Mouse (Mus musculus) heart, embryonic 12.5 days (tissue): Measurements from ENCODE around the gene Igsf21. TPM values are rescaled to one million over a fixed set of nuclear protein-coding genes. Genes with fewer than 3 reads are reported as not detected.

Source experiments
- ATAC-seq: fragments of 200-750 bp; cut with Nextera tagmentation; 2 replicates; pipeline ENCODE4 v1.8.0; 2017; ENCODE audit warnings: moderate TSS enrichment, moderate library complexity; ENCODE audit not compliant: insufficient number of reproducible peaks, low FRiP score
- H3K27ac ChIP-seq: fragments of 300-500 bp; sonication (generic); 2 replicates; pipeline ENCODE4 v1.5.1; 2016; ENCODE audit warnings: mild to moderate bottlenecking, moderate library complexity; ENCODE audit not compliant: poor library complexity, severe bottlenecking
- H3K27me3 ChIP-seq: fragments of 300-500 bp; sonication (generic); replicated peaks from 2 replicates; pipeline ENCODE4 v1.6.1; 2016; ENCODE audit warnings: mild to moderate bottlenecking, moderate library complexity
- H3K36me3 ChIP-seq: fragments of 300-500 bp; sonication (generic); 2 replicates; pipeline ENCODE4 v1.6.1; 2016; ENCODE audit warnings: mild to moderate bottlenecking, moderate library complexity
- H3K4me1 ChIP-seq: fragments of 300-500 bp; sonication (generic); replicated peaks from 2 replicates; pipeline ENCODE4 v1.6.1; 2016; ENCODE audit warnings: mild to moderate bottlenecking
- H3K4me2 ChIP-seq: fragments of 300-500 bp; sonication (generic); 2 replicates; pipeline ENCODE4 v1.6.1; 2016; ENCODE audit warnings: mild to moderate bottlenecking, moderate library complexity
- H3K4me3 ChIP-seq: fragments of 300-500 bp; sonication (generic); 2 replicates; pipeline ENCODE4 v1.5.1; 2016; ENCODE audit warnings: mild to moderate bottlenecking
- H3K9ac ChIP-seq: fragments of 300-500 bp; sonication (generic); 2 replicates; pipeline ENCODE4 v1.6.1; 2016; ENCODE audit warnings: mild to moderate bottlenecking, moderate library complexity
- H3K9me3 ChIP-seq: fragments of 300-500 bp; sonication (generic); replicated peaks from 2 replicates; pipeline ENCODE4 v1.6.1; 2016; ENCODE audit warnings: mild to moderate bottlenecking, moderate library complexity
- WGBS: fragments of 180-500 bp; shearing (Covaris S2); methylation state at CpG from one replicate; pipeline ENCODE4 v1.1.7; 2016; 5-methylcytosine and 5-hydroxymethylcytosine counted together
- polyA plus RNA-seq: library from polyadenylated mRNA; unstranded; fragments of >200 nt; fragmentation: Nextera tagmentation; extraction: Ambion mirVana; gene quantifications from 2 replicates; pipeline ENCODE4 v1.2.1, GENCODE M21; 2016

Gene Igsf21
- polyA plus RNA-seq, 1 experiment from 2014 or later: 0.17 TPM

GRCm38 (mm10) chr4:140140485-140140884 lies 106.1 kb downstream of the Igsf21 start:
- H3K27ac ChIP-seq: no peak overlapping the region
- no peaks in the 10 kb centered on the region for H3K36me3 ChIP-seq
- no peak overlapping the region for H3K4me3 ChIP-seq
- H3K4me2 ChIP-seq: no peak overlapping the region
- H3K9ac ChIP-seq: no peak overlapping the region
- H3K4me1 ChIP-seq: no peaks in the 10 kb centered on the region
- 58% methylated on average over 9 of the region's 9 CpGs for WGBS
- peaks cover 13% of the 10 kb centered on the region for H3K9me3 ChIP-seq
- ATAC-seq: no peak
- peaks cover 16% of the 10 kb centered on the region; the same call in 1 of the 2 replicates for H3K27me3 ChIP-seq

- Histone ChIP-seq H3K9me3 (peaks cover 13% of the 10 kb centered on the region), H3K4me1 (no peaks in the 10 kb centered on the region), H3K4me2 (no peak overlapping the region), H3K4me3 (no peak overlapping the region), H3K36me3 (no peaks in the 10 kb centered on the region), H3K27me3 (peaks cover 10% of the 10 kb centered on the region; the same call in 1 of the 2 replicates), H3K9ac (no peak overlapping the region), H3K27ac (no peak overlapping the region)
- ATAC-seq: no peak
- WGBS: 66% methylated on average over 5 of the region's 5 CpGs
These were observed 107.7 kb downstream of the Igsf21 start for GRCm38 (mm10) chr4:140138846-140139245.

GRCm38 (mm10) chr4:140131625-140132321 lies 114.8 kb downstream of the Igsf21 start:
- H3K9me3 ChIP-seq: peaks cover 7% of the 10 kb centered on the region; the same call in 1 of the 2 replicates
- no peak overlapping the region for H3K4me2 ChIP-seq
- ATAC-seq: no peak
- no peak overlapping the region for H3K9ac ChIP-seq
- H3K4me1 ChIP-seq: peaks cover 14% of the 10 kb centered on the region
- no peak overlapping the region for H3K4me3 ChIP-seq
- H3K27me3 ChIP-seq: peaks cover 40% of the 10 kb centered on the region
- 18% methylated on average over 9 of the region's 9 CpGs for WGBS
- no peak overlapping the region for H3K27ac ChIP-seq
- H3K36me3 ChIP-seq: no peaks in the 10 kb centered on the region

GRCm38 (mm10) chr4:140131201-140131600 lies 115.4 kb downstream of the Igsf21 start:
- H3K9ac ChIP-seq: no peak overlapping the region
- H3K27me3 ChIP-seq: peaks cover 41% of the 10 kb centered on the region
- H3K4me3 ChIP-seq: no peak overlapping the region
- no peak for ATAC-seq
- H3K4me2 ChIP-seq: no peak overlapping the region
- WGBS: 4% methylated on average over 5 of the region's 5 CpGs
- H3K36me3 ChIP-seq: no peaks in the 10 kb centered on the region
- peaks cover 6% of the 10 kb centered on the region; the same call in 1 of the 2 replicates for H3K9me3 ChIP-seq
- no peak overlapping the region for H3K27ac ChIP-seq
- peaks cover 14% of the 10 kb centered on the region for H3K4me1 ChIP-seq

GRCm38 (mm10) chr4:140129553-140130275 lies 116.9 kb downstream of the Igsf21 start:
- Histone ChIP-seq H3K27ac (no peak overlapping the region), H3K4me1 (peaks cover 14% of the 10 kb centered on the region), H3K4me3 (no peak overlapping the region), H3K27me3 (peaks cover 49% of the 10 kb centered on the region), H3K9me3 (no peaks in the 10 kb centered on the region), H3K4me2 (no peak overlapping the region), H3K36me3 (no peaks in the 10 kb centered on the region), H3K9ac (no peak overlapping the region)
- 56% methylated on average over 12 of the region's 12 CpGs for WGBS
- no peak for ATAC-seq

- no peak overlapping the region for H3K4me2 ChIP-seq
- H3K27ac ChIP-seq: no peak overlapping the region
- H3K36me3 ChIP-seq: no peaks in the 10 kb centered on the region
- no peak overlapping the region for H3K4me3 ChIP-seq
- H3K27me3 ChIP-seq: peaks cover 58% of the 10 kb centered on the region
- H3K9me3 ChIP-seq: no peaks in the 10 kb centered on the region
- ATAC-seq: no peak
- no peak overlapping the region for H3K9ac ChIP-seq
- peaks cover 14% of the 10 kb centered on the region for H3K4me1 ChIP-seq
- 77% methylated on average over 11 of the region's 11 CpGs for WGBS
These were observed 118.5 kb downstream of the Igsf21 start for GRCm38 (mm10) chr4:140128116-140128515.

GRCm38 (mm10) chr4:140125806-140126205 lies 120.8 kb downstream of the Igsf21 start:
- Histone ChIP-seq H3K27ac (no peak overlapping the region), H3K9me3 (no peaks in the 10 kb centered on the region), H3K4me3 (no peak overlapping the region), H3K36me3 (no peaks in the 10 kb centered on the region), H3K27me3 (peaks cover 43% of the 10 kb centered on the region), H3K4me2 (no peak overlapping the region), H3K9ac (no peak overlapping the region), H3K4me1 (peaks cover 8% of the 10 kb centered on the region)
- WGBS: 76% methylated on average over 7 of the region's 7 CpGs
- no peak for ATAC-seq

GRCm38 (mm10) chr4:140122534-140122933 lies 124.0 kb downstream of the Igsf21 start:
- Histone ChIP-seq H3K4me2 (no peak overlapping the region), H3K9ac (no peak overlapping the region), H3K27me3 (peaks cover 27% of the 10 kb centered on the region), H3K27ac (no peak overlapping the region), H3K36me3 (no peaks in the 10 kb centered on the region), H3K9me3 (no peaks in the 10 kb centered on the region), H3K4me1 (no peaks in the 10 kb centered on the region), H3K4me3 (no peak overlapping the region)
- no peak for ATAC-seq
- 73% methylated on average over 5 of the region's 5 CpGs for WGBS

- Histone ChIP-seq H3K27ac (no peak overlapping the region), H3K4me3 (no peak overlapping the region), H3K4me2 (no peak overlapping the region), H3K9ac (no peak overlapping the region), H3K9me3 (no peaks in the 10 kb centered on the region; the same call in 1 of the 2 replicates), H3K27me3 (peaks cover 21% of the 10 kb centered on the region), H3K4me1 (no peaks in the 10 kb centered on the region), H3K36me3 (no peaks in the 10 kb centered on the region)
- no peak for ATAC-seq
- WGBS: 78% methylated on average over 7 of the region's 7 CpGs
These were observed 129.3 kb downstream of the Igsf21 start for GRCm38 (mm10) chr4:140117275-140117691.

- no peak overlapping the region for H3K27ac ChIP-seq
- no peak overlapping the region for H3K4me3 ChIP-seq
- H3K4me2 ChIP-seq: no peak overlapping the region
- peaks cover 6% of the 10 kb centered on the region; the same call in 1 of the 2 replicates for H3K9me3 ChIP-seq
- ATAC-seq: no peak
- H3K4me1 ChIP-seq: no peaks in the 10 kb centered on the region
- H3K27me3 ChIP-seq: peaks cover 32% of the 10 kb centered on the region
- H3K36me3 ChIP-seq: no peaks in the 10 kb centered on the region
- no peak overlapping the region for H3K9ac ChIP-seq
- WGBS: 78% methylated on average over 9 of the region's 9 CpGs
These were observed 130.8 kb downstream of the Igsf21 start for GRCm38 (mm10) chr4:140115756-140116155.

GRCm38 (mm10) chr4:140115053-140115452 lies 131.5 kb downstream of the Igsf21 start:
- Histone ChIP-seq H3K27me3 (peaks cover 39% of the 10 kb centered on the region), H3K27ac (no peak overlapping the region), H3K4me3 (no peak overlapping the region), H3K36me3 (no peaks in the 10 kb centered on the region), H3K9me3 (peaks cover 8% of the 10 kb centered on the region; the same call in 1 of the 2 replicates), H3K9ac (no peak overlapping the region), H3K4me2 (no peak overlapping the region), H3K4me1 (no peaks in the 10 kb centered on the region)
- ATAC-seq: no peak
- WGBS: 84% methylated on average over 6 of the region's 6 CpGs
